Mouse (Mus musculus): ENCODE results near the gene Capn1. TPM values are rescaled to one million over a fixed set of nuclear protein-coding genes. Genes with fewer than 3 reads are reported as not detected.

The Capn1 gene
- polyA plus RNA-seq (2021; fragmentation: Nextera tagmentation) = 1.5 and 7.2 TPM in 2 replicates
- long read RNA-seq, experiment 1, partial matches to known transcripts = 0 of 1 reads
- long read RNA-seq, experiment 1, other reads (novel, unspliced or antisense) = 1 of 1 reads
- long read RNA-seq, experiment 2 = 0 reads

GRCm38 (mm10) chr19:6015511-6016315, at the start of gene Capn1:
Gene Capn1, minus strand, starts transcription at chr19:6015897.

GRCm38 (mm10) chr19:6061021-6061533, 45.4 kb upstream of the Capn1 start, which contains the start of gene Znhit2:
Gene Znhit2, plus strand, starts transcription at chr19:6061192.

GRCm38 (mm10) chr19:6057313-6058096, 41.8 kb upstream of the Capn1 start, which contains the start of the genes Mrpl49 and Fau:
Gene Mrpl49, minus strand, starts transcription at chr19:6057785.
Gene Fau, plus strand, starts transcription at chr19:6057844.

GRCm38 (mm10) chr19:6046294-6047153, 30.8 kb upstream of the Capn1 start, which contains the start of gene Syvn1:
Gene Syvn1, plus strand, starts transcription at chr19:6046576.

GRCm38 (mm10) chr19:5986043-5986442, 29.7 kb downstream of the Capn1 start, which contains the start of gene Slc22a20:
Gene Slc22a20, minus strand, starts transcription at chr19:5986143.

GRCm38 (mm10) chr19:5963883-5964562, 51.7 kb downstream of the Capn1 start, which contains the start of gene Pola2:
Gene Pola2, minus strand, starts transcription at chr19:5964202.

Other genes with a start within 250 kb of the Capn1 start
- 65.3 and 68.3 TPM in 2 replicates for gene Scyl1, start 244.5 kb downstream of the Capn1 start, polyA plus RNA-seq (2021; fragmentation: Nextera tagmentation)
- 12.0 and 15.6 TPM in 2 replicates for gene Frmd8, start 140.6 kb downstream of the Capn1 start, polyA plus RNA-seq (2021; fragmentation: Nextera tagmentation)
- 1.4 and 1.8 TPM in 2 replicates for gene Slc25a45, start 138.1 kb downstream of the Capn1 start, polyA plus RNA-seq (2021; fragmentation: Nextera tagmentation)
- 1.1 and 1.3 TPM in 2 replicates for gene Tigd3, start 121.7 kb downstream of the Capn1 start, polyA plus RNA-seq (2021; fragmentation: Nextera tagmentation)
- 31.6 and 39.7 TPM in 2 replicates for gene Dpf2, start 102.9 kb downstream of the Capn1 start, polyA plus RNA-seq (2021; fragmentation: Nextera tagmentation)
- gene Cdc42ep2, start 91.1 kb downstream of the Capn1 start, polyA plus RNA-seq (2021; fragmentation: Nextera tagmentation) = 10.3 and 11.5 TPM in 2 replicates
- gene Pola2, start 51.7 kb downstream of the Capn1 start, polyA plus RNA-seq (2021; fragmentation: Nextera tagmentation) = 1.9 and 3.1 TPM in 2 replicates
- gene Slc22a20, start 29.8 kb downstream of the Capn1 start, polyA plus RNA-seq (2021; fragmentation: Nextera tagmentation) = not detected in 2 replicates
- gene Syvn1, start 30.7 kb upstream of the Capn1 start, polyA plus RNA-seq (2021; fragmentation: Nextera tagmentation) = 28.4 and 36.3 TPM in 2 replicates
- gene Mrpl49, start 41.9 kb upstream of the Capn1 start, polyA plus RNA-seq (2021; fragmentation: Nextera tagmentation) = 48.7 and 64.5 TPM in 2 replicates
- 3,354 and 3,515 TPM in 2 replicates for gene Fau, start 41.9 kb upstream of the Capn1 start, polyA plus RNA-seq (2021; fragmentation: Nextera tagmentation)
- gene Znhit2, start 45.3 kb upstream of the Capn1 start, polyA plus RNA-seq (2021; fragmentation: Nextera tagmentation) = 65.8 and 70.2 TPM in 2 replicates
- gene Tm7sf2, start 52.5 kb upstream of the Capn1 start, polyA plus RNA-seq (2021; fragmentation: Nextera tagmentation) = 19.1 and 28.0 TPM in 2 replicates
- 66.0 and 72.3 TPM in 2 replicates for gene Vps51, start 61.3 kb upstream of the Capn1 start, polyA plus RNA-seq (2021; fragmentation: Nextera tagmentation)
- gene Tmem262, start 64.1 kb upstream of the Capn1 start, polyA plus RNA-seq (2021; fragmentation: Nextera tagmentation) = not detected in 2 replicates
- 0.30 and 0.31 TPM in 2 replicates for gene Gm28374, start 66.4 kb upstream of the Capn1 start, polyA plus RNA-seq (2021; fragmentation: Nextera tagmentation)
- 55.1 and 67.5 TPM in 2 replicates for gene Zfpl1, start 69.1 kb upstream of the Capn1 start, polyA plus RNA-seq (2021; fragmentation: Nextera tagmentation)
- gene Cdca5, start 69.1 kb upstream of the Capn1 start, polyA plus RNA-seq (2021; fragmentation: Nextera tagmentation) = 0.08 and 0.12 TPM in 2 replicates
- not detected in 2 replicates for gene AC131692.1, start 78.5 kb upstream of the Capn1 start, polyA plus RNA-seq (2021; fragmentation: Nextera tagmentation)
- gene Naaladl1, start 89.9 kb upstream of the Capn1 start, polyA plus RNA-seq (2021; fragmentation: Nextera tagmentation) = 0.07 and 0.18 TPM in 2 replicates
- 48.7 and 63.2 TPM in 2 replicates for gene Sac3d1, start 102.8 kb upstream of the Capn1 start, polyA plus RNA-seq (2021; fragmentation: Nextera tagmentation)
- gene Snx15, start 112.4 kb upstream of the Capn1 start, polyA plus RNA-seq (2021; fragmentation: Nextera tagmentation) = 63.9 and 70.7 TPM in 2 replicates
- 0.19 TPM in 1 of 2 replicates, not detected in the other for gene Batf2, start 125.1 kb upstream of the Capn1 start, polyA plus RNA-seq (2021; fragmentation: Nextera tagmentation)
- 175 and 184 TPM in 2 replicates for gene Arl2, start 125.7 kb upstream of the Capn1 start, polyA plus RNA-seq (2021; fragmentation: Nextera tagmentation)
- gene Majin, start 168.5 kb upstream of the Capn1 start, polyA plus RNA-seq (2021; fragmentation: Nextera tagmentation) = not detected in 2 replicates
- not detected in 2 replicates for gene Gpha2, start 210.5 kb upstream of the Capn1 start, polyA plus RNA-seq (2021; fragmentation: Nextera tagmentation)
- 32.1 and 73.3 TPM in 2 replicates for gene Ppp2r5b, start 220.0 kb upstream of the Capn1 start, polyA plus RNA-seq (2021; fragmentation: Nextera tagmentation)
- 6.0 and 7.8 TPM in 2 replicates for gene Atg2a, start 225.8 kb upstream of the Capn1 start, polyA plus RNA-seq (2021; fragmentation: Nextera tagmentation)

Data from left cerebral cortex, adult 6 months (tissue).